Mouse (Mus musculus) spleen, adult 2 months (tissue): Measurements from ENCODE around the gene Tpm4. TPM values are rescaled to one million over a fixed set of nuclear protein-coding genes. Genes with fewer than 3 reads are reported as not detected.

Source experiments
- DNase-seq, 2 experiments: peaks; one replicate each; pipeline versions ENCODE4 v3.0.0 to v3.0.0-alpha.2; 2012 to 2021; ENCODE audit warnings: low spot score in 2 of 2, low read depth in 1 of 2
- H3K27ac ChIP-seq: fragments of 200-500 bp; 2 replicates; pipeline ENCODE4 v1.5.1; 2012; ENCODE audit warnings: low read length, inconsistent platforms; ENCODE audit not compliant: insufficient read depth
- H3K27me3 ChIP-seq: fragments of 200-500 bp; 2 replicates; pipeline ENCODE4 v1.6.1; 2012; ENCODE audit warnings: mild to moderate bottlenecking, moderate library complexity, low read length, inconsistent platforms; ENCODE audit not compliant: control insufficient read depth, insufficient read depth
- H3K36me3 ChIP-seq: fragments of 200-500 bp; 2 replicates; pipeline ENCODE4 v1.6.1; 2012; ENCODE audit warnings: mild to moderate bottlenecking, low read length, inconsistent platforms; ENCODE audit not compliant: control insufficient read depth, insufficient read depth
- H3K4me1 ChIP-seq: fragments of 200-500 bp; 2 replicates; pipeline ENCODE4 v1.6.1; 2011; ENCODE audit warnings: inconsistent platforms; ENCODE audit not compliant: control insufficient read depth, insufficient read depth, insufficient read length
- H3K4me3 ChIP-seq: fragments of 200-500 bp; 2 replicates; pipeline ENCODE4 v1.5.1; 2011; ENCODE audit warnings: mild to moderate bottlenecking, inconsistent platforms; ENCODE audit not compliant: insufficient read depth, insufficient read length; ENCODE audit errors: extremely low read depth
- CTCF ChIP-seq: fragments of 200-500 bp; IDR thresholded peaks from 2 replicates; pipeline ENCODE4 v1.5.1; 2011; ENCODE audit warnings: mild to moderate bottlenecking, inconsistent platforms; ENCODE audit not compliant: insufficient read depth, insufficient read length, insufficient replicate concordance; ENCODE audit errors: extremely low read depth
- POLR2A ChIP-seq: fragments of 200-500 bp; IDR thresholded peaks from 2 replicates; pipeline ENCODE4 v1.6.1; 2011; ENCODE audit warnings: low read depth, low read length, inconsistent platforms
- WGBS: fragments of 180-500 bp; shearing (Covaris S2); methylation state at CpG from one replicate; pipeline ENCODE4 v1.1.7; 2018; 5-methylcytosine and 5-hydroxymethylcytosine counted together
- polyA plus RNA-seq: library from polyadenylated mRNA; depleted of rRNA; stranded (reverse); fragments of >200 nt; gene quantifications from 2 replicates; pipeline ENCODE4 v1.2.3, GENCODE M21; 2012; rRNA removed

Tpm4 gene
- polyA plus RNA-seq, 1 experiment, result 62.3 TPM

- TF ChIP-seq CTCF (no peak), POLR2A (no peak)
- DNase-seq, result no peak
- 89% methylated on average over 2 of the region's 2 CpGs for WGBS
- no peaks in the 10 kb centered on the region for H3K36me3 ChIP-seq
- H3K27ac ChIP-seq, result no peak overlapping the region
- H3K4me1 ChIP-seq, result peaks cover 16% of the 10 kb centered on the region; the same call in 1 of the 2 replicates
- no peaks in the 10 kb centered on the region for H3K27me3 ChIP-seq
- H3K4me3 ChIP-seq, result no peak overlapping the region
Observed at GRCm38 (mm10) chr8:72187793-72188331, 53.1 kb downstream of the Tpm4 start.

GRCm38 (mm10) chr8:72189417-72190214 is 54.8 kb downstream of the Tpm4 start, which contains the start of gene Hsh2d:
Hsh2d (plus strand) TSS chr8:72189638.
- 24% methylated on average over 12 of the region's 12 CpGs for WGBS
- Histone ChIP-seq H3K36me3 (peaks cover 12% of the 10 kb centered on the region), H3K4me1 (peaks cover 6% of the 10 kb centered on the region; the same call in 1 of the 2 replicates), H3K27me3 (no peaks in the 10 kb centered on the region), H3K27ac (peak within 1 kb of the TSS; percentile 96), H3K4me3 (peak within 1 kb of the TSS; percentile 76)
- peak; percentile 77 to 85 for DNase-seq
- TF ChIP-seq POLR2A (peak; percentile 80), CTCF (peak; percentile 52; the same call in 1 of the 2 replicates)

- Histone ChIP-seq H3K27me3 (no peaks in the 10 kb centered on the region), H3K4me1 (peaks cover 6% of the 10 kb centered on the region; the same call in 1 of the 2 replicates), H3K27ac (peak overlapping the region; percentile 96), H3K4me3 (peak overlapping the region; percentile 76), H3K36me3 (peaks cover 13% of the 10 kb centered on the region)
- DNase-seq, result peak in 1 of 2 experiments; percentile 49
- TF ChIP-seq POLR2A (no peak; the same call in 1 of the 2 replicates), CTCF (no peak)
- 4% methylated on average over 2 of the region's 2 CpGs for WGBS
Observed at GRCm38 (mm10) chr8:72190215-72190539, 55.4 kb downstream of the Tpm4 start.

- TF ChIP-seq POLR2A (no peak), CTCF (no peak)
- Histone ChIP-seq H3K27ac (no peak overlapping the region), H3K4me3 (no peak overlapping the region), H3K36me3 (peaks cover 19% of the 10 kb centered on the region), H3K4me1 (peaks cover 6% of the 10 kb centered on the region; the same call in 1 of the 2 replicates), H3K27me3 (no peaks in the 10 kb centered on the region)
- no peak for DNase-seq
Observed at GRCm38 (mm10) chr8:72192065-72192464, 57.3 kb downstream of the Tpm4 start.

GRCm38 (mm10) chr8:72197997-72198396 is 63.2 kb downstream of the Tpm4 start:
- Histone ChIP-seq H3K4me3 (no peak overlapping the region), H3K27me3 (no peaks in the 10 kb centered on the region), H3K36me3 (peaks cover 48% of the 10 kb centered on the region), H3K27ac (no peak overlapping the region), H3K4me1 (no peaks in the 10 kb centered on the region)
- 86% methylated on average over 8 of the region's 8 CpGs for WGBS
- TF ChIP-seq CTCF (no peak), POLR2A (no peak)
- DNase-seq, result no peak

Other genes with a start within 250 kb of the Tpm4 start
- 0.60 and 0.83 TPM in 2 replicates for gene Zfp882, start 226.4 kb upstream of the Tpm4 start, polyA plus RNA-seq
- 0.99 and 1.3 TPM in 2 replicates for gene Zfp617, start 226.3 kb upstream of the Tpm4 start, polyA plus RNA-seq
- 2.9 and 3.8 TPM in 2 replicates for gene Zfp961, start 183.9 kb upstream of the Tpm4 start, polyA plus RNA-seq
- gene Cyp4f18, start 125.3 kb upstream of the Tpm4 start, polyA plus RNA-seq, result 80.8 and 95.2 TPM in 2 replicates
- 0.16 TPM in 1 of 2 replicates, not detected in the other for gene Olfr372, start 93.8 kb upstream of the Tpm4 start, polyA plus RNA-seq
- not detected in 2 replicates for gene Olfr373, start 51.8 kb upstream of the Tpm4 start, polyA plus RNA-seq
- gene Olfr374, start 27.9 kb upstream of the Tpm4 start, polyA plus RNA-seq, result 0.01 and 0.04 TPM in 2 replicates
- 49.0 and 50.0 TPM in 2 replicates for gene Rab8a, start 26.2 kb downstream of the Tpm4 start, polyA plus RNA-seq
- gene Hsh2d, start 54.7 kb downstream of the Tpm4 start, polyA plus RNA-seq, result 16.6 and 21.4 TPM in 2 replicates
- gene Cib3, start 77.9 kb downstream of the Tpm4 start, polyA plus RNA-seq, result 0.16 and 0.61 TPM in 2 replicates
- gene Gm11034, start 78.7 kb downstream of the Tpm4 start, polyA plus RNA-seq, result not detected in 2 replicates
- 29.8 and 31.3 TPM in 2 replicates for gene Fam32a, start 84.8 kb downstream of the Tpm4 start, polyA plus RNA-seq
- 97.4 and 105 TPM in 2 replicates for gene Ap1m1, start 105.0 kb downstream of the Tpm4 start, polyA plus RNA-seq
- 1.4 and 1.7 TPM in 2 replicates for gene Gm10282, start 170.3 kb downstream of the Tpm4 start, polyA plus RNA-seq
- gene Klf2, start 184.1 kb downstream of the Tpm4 start, polyA plus RNA-seq, result 219 and 378 TPM in 2 replicates